Mouse (Mus musculus) liver, embryonic 14.5 days (tissue): ENCODE measurements at regions not wholly inside any gene's neighbourhood (a gene's known extent, or its start where the extent isn't known, plus 50 kb on each side); places are given as distances from the start of the nearest gene placed in this dataset.

Source experiments
- ATAC-seq: fragments of 200-750 bp; cut with Nextera tagmentation; 2 replicates; pipeline ENCODE4 v1.8.0; 2017; ENCODE audit warnings: moderate number of reproducible peaks, mild to moderate bottlenecking, moderate library complexity; ENCODE audit not compliant: insufficient read depth
- DNase-seq, 3 experiments: peaks; one replicate each; pipeline ENCODE4 v3.0.0-alpha.2; 2012 to 2013; ENCODE audit warnings: low read depth in 3 of 3, low spot score in 3 of 3
- H3K27ac ChIP-seq: fragments of 300-500 bp; sonication (generic); 2 replicates; pipeline ENCODE4 v1.5.1; 2014; ENCODE audit warnings: moderate library complexity, mild to moderate bottlenecking, control low read depth, inconsistent platforms
- H3K27me3 ChIP-seq: fragments of 300-500 bp; sonication (generic); 2 replicates; pipeline ENCODE4 v1.6.1; 2014; ENCODE audit warnings: mild to moderate bottlenecking, low read length, moderate library complexity; ENCODE audit not compliant: control insufficient read depth, insufficient read depth
- H3K36me3 ChIP-seq: fragments of 300-500 bp; sonication (generic); replicated peaks from 2 replicates; pipeline ENCODE4 v1.6.1; 2014; ENCODE audit warnings: low read depth; ENCODE audit not compliant: control insufficient read depth, insufficient read depth
- H3K4me1 ChIP-seq, 2 experiments: fragments of 200-500 bp in 1 of 2; fragments of 300-500 bp in 1 of 2; sonication (generic) in 1 of 2; replicated peaks; 2 replicates each; pipeline ENCODE4 v1.6.1; 2012 to 2014; ENCODE audit warnings: antibody characterized with exemption in 1 of 2, inconsistent platforms in 1 of 2, low read length in 1 of 2; ENCODE audit not compliant: control insufficient read depth in 2 of 2, insufficient read depth in 2 of 2
- H3K4me2 ChIP-seq: fragments of 300-500 bp; sonication (generic); 2 replicates; pipeline ENCODE4 v1.6.1; 2014; ENCODE audit warnings: low read depth, mild to moderate bottlenecking, control low read depth, moderate library complexity
- H3K4me3 ChIP-seq, 2 experiments: fragments of 200-500 bp in 1 of 2; fragments of 300-500 bp in 1 of 2; sonication (generic) in 1 of 2; 2 replicates each; pipeline ENCODE4 v1.5.1; 2012 to 2014; ENCODE audit warnings: low read depth in 2 of 2, low read length in 2 of 2, mild to moderate bottlenecking in 2 of 2, control low read depth in 1 of 2, inconsistent platforms in 1 of 2, moderate library complexity in 1 of 2; ENCODE audit not compliant: insufficient read depth in 1 of 2
- H3K9ac ChIP-seq: fragments of 300-500 bp; sonication (generic); replicated peaks from 2 replicates; pipeline ENCODE4 v1.6.1; 2014; ENCODE audit warnings: mild to moderate bottlenecking, control low read depth, moderate library complexity
- H3K9me3 ChIP-seq: fragments of 300-500 bp; sonication (generic); 2 replicates; pipeline ENCODE4 v1.6.1; 2016; ENCODE audit warnings: low read length, mixed read lengths; ENCODE audit not compliant: control insufficient read depth
- CTCF ChIP-seq: IDR thresholded peaks from 2 replicates; pipeline ENCODE4 v1.5.1; 2016; ENCODE audit warnings: antibody characterized with exemption, low read depth, control low read depth
- EP300 ChIP-seq: IDR thresholded peaks from 2 replicates; pipeline ENCODE4 v1.6.1; 2016; ENCODE audit warnings: antibody characterized with exemption, low read depth
- WGBS: fragments of 180-500 bp; shearing (Covaris S2); extraction: QIAGEN DNeasy Blood & Tissue Kit; methylation state at CpG from one replicate; pipeline ENCODE4 v1.1.7; 2014; ENCODE audit not compliant: insufficient replicate concordance; 5-methylcytosine and 5-hydroxymethylcytosine counted together

DNA sequence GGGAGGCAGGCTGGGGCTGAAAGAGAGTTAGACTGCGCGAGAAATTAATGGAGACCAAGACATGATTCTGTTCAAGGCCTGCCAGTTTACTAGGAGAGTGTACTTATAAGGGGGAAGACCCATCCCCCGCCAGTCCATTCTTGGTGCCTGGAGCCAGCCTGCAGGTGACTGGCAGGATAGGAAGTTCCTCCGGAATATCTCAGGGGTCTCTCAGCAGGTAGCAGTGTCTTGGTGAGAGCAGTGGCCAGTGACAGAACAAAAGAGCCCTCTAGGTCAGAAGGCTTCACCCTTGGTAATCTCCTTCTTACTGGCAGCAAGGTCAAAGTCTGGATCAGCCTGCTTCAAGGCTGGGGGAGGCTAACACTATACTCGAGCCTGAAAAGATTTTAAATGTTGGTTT lies 83.7 kb upstream of the Zfp804b start:
- no peaks in the 10 kb centered on the region for H3K36me3 ChIP-seq
- DNase-seq = no peak
- H3K4me2 ChIP-seq = no peak overlapping the region
- TF ChIP-seq CTCF (no peak), EP300 (no peak)
- no peak overlapping the region for H3K27ac ChIP-seq
- no peak overlapping the region for H3K9ac ChIP-seq
- WGBS = 33% methylated on average over 5 of the region's 5 CpGs
- no peak overlapping the region for H3K4me3 ChIP-seq
- no peaks in the 10 kb centered on the region for H3K4me1 ChIP-seq
- H3K27me3 ChIP-seq = no peaks in the 10 kb centered on the region
- ATAC-seq = no peak
- H3K9me3 ChIP-seq = no peaks in the 10 kb centered on the region

DNA sequence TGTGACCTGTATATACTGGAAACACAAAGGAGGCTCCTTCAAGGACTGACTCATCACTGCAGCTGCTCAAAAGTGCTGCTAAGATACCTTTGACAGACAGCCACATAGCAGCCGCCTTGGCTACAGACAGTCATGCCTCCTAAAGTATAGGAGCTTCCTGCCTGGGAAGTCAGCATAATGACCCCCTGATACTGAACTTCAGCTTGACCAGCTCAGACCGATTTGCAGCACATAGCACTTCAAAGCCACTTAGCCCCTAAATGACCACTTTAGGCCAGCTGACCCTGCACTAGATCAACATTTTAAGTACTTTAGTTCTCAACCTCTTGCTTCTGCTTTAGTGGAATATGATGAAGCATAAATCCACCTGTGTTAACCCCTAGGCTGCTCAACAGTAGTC lies 91.9 kb upstream of the Zfp804b start:
- H3K4me1 ChIP-seq = no peaks in the 10 kb centered on the region
- H3K4me2 ChIP-seq = no peak overlapping the region
- H3K36me3 ChIP-seq = no peaks in the 10 kb centered on the region
- ATAC-seq (no peak), DNase-seq (no peak)
- no peak overlapping the region for H3K4me3 ChIP-seq
- H3K9me3 ChIP-seq = no peaks in the 10 kb centered on the region
- TF ChIP-seq CTCF (no peak), EP300 (no peak)
- H3K27ac ChIP-seq = no peak overlapping the region
- WGBS = 50% methylated on average over 2 of the region's 2 CpGs
- no peaks in the 10 kb centered on the region for H3K27me3 ChIP-seq
- no peak overlapping the region for H3K9ac ChIP-seq

GRCm38 (mm10) chr5:7448001-7448400 lies 103.4 kb upstream of the Zfp804b start:
- no peak overlapping the region for H3K27ac ChIP-seq
- H3K36me3 ChIP-seq = no peaks in the 10 kb centered on the region
- no peaks in the 10 kb centered on the region for H3K9me3 ChIP-seq
- no peak overlapping the region for H3K4me2 ChIP-seq
- TF ChIP-seq CTCF (no peak), EP300 (no peak)
- no peaks in the 10 kb centered on the region for H3K4me1 ChIP-seq
- H3K27me3 ChIP-seq = no peaks in the 10 kb centered on the region
- ATAC-seq (no peak), DNase-seq (no peak)
- no peak overlapping the region for H3K4me3 ChIP-seq
- no peak overlapping the region for H3K9ac ChIP-seq
- 44% methylated on average over 2 of the region's 2 CpGs for whole genome bisulfite sequencing

- 65% methylated on average over 1 of the region's 1 CpGs for WGBS
- no peaks in the 10 kb centered on the region for H3K9me3 ChIP-seq
Observed at GRCm38 (mm10) chr5:7454896-7455295, 110.3 kb upstream of the Zfp804b start.

GRCm38 (mm10) chr5:7457102-7457501 lies 112.5 kb upstream of the Zfp804b start:
- no peak for TF ChIP-seq EP300
- no peak for TF ChIP-seq CTCF
- 11% methylated on average over 3 of the region's 3 CpGs for WGBS
- Histone ChIP-seq H3K4me1 (no peaks in the 10 kb centered on the region), H3K4me2 (no peak overlapping the region), H3K9me3 (no peaks in the 10 kb centered on the region), H3K27me3 (no peaks in the 10 kb centered on the region), H3K27ac (no peak overlapping the region), H3K36me3 (no peaks in the 10 kb centered on the region), H3K4me3 (no peak overlapping the region), H3K9ac (no peak overlapping the region)
- ATAC-seq (no peak), DNase-seq (no peak)

More at GRCm38 (mm10) chr5:7454896-7455295, 110.3 kb upstream of the Zfp804b start:
- H3K9ac ChIP-seq = no peak overlapping the region
- no peaks in the 10 kb centered on the region for H3K4me1 ChIP-seq
- no peak overlapping the region for H3K4me2 ChIP-seq
- no peaks in the 10 kb centered on the region for H3K36me3 ChIP-seq
- no peak overlapping the region for H3K27ac ChIP-seq
- ATAC-seq (no peak), DNase-seq (no peak)
- H3K27me3 ChIP-seq = no peaks in the 10 kb centered on the region
- H3K4me3 ChIP-seq = no peak overlapping the region
- no peak for TF ChIP-seq EP300
- TF ChIP-seq CTCF = no peak
